Mouse (Mus musculus) lung, embryonic 15.5 days (tissue): Measurements from ENCODE around the gene Gm609. TPM values are rescaled to one million over a fixed set of nuclear protein-coding genes. Genes with fewer than 3 reads are reported as not detected.

ENCODE experiments used
- ATAC-seq: fragments of 200-750 bp; cut with Nextera tagmentation; 2 replicates; pipeline ENCODE4 v1.8.0; 2017; ENCODE audit warnings: moderate number of reproducible peaks, borderline replicate concordance; ENCODE audit not compliant: low FRiP score, low TSS enrichment; ENCODE audit errors: extremely low read depth
- H3K27ac ChIP-seq: fragments of 300-500 bp; sonication (generic); 2 replicates; pipeline ENCODE4 v1.5.1; 2015; ENCODE audit warnings: moderate library complexity, mild to moderate bottlenecking, inconsistent platforms
- H3K27me3 ChIP-seq: fragments of 300-500 bp; sonication (generic); 2 replicates; pipeline ENCODE4 v1.6.1; 2015; ENCODE audit warnings: inconsistent platforms
- H3K36me3 ChIP-seq: fragments of 300-500 bp; sonication (generic); 2 replicates; pipeline ENCODE4 v1.6.1; 2015; ENCODE audit warnings: inconsistent platforms
- H3K4me1 ChIP-seq: fragments of 300-500 bp; sonication (generic); 2 replicates; pipeline ENCODE4 v1.6.1; 2015; ENCODE audit warnings: inconsistent platforms
- H3K4me2 ChIP-seq: fragments of 300-500 bp; sonication (generic); 2 replicates; pipeline ENCODE4 v1.6.1; 2015; ENCODE audit warnings: inconsistent platforms, mild to moderate bottlenecking, moderate library complexity
- H3K4me3 ChIP-seq: fragments of 300-500 bp; sonication (generic); 2 replicates; pipeline ENCODE4 v1.5.1; 2015; ENCODE audit warnings: mild to moderate bottlenecking, inconsistent platforms
- H3K9ac ChIP-seq: fragments of 300-500 bp; sonication (generic); 2 replicates; pipeline ENCODE4 v1.6.1; 2015; ENCODE audit warnings: inconsistent platforms
- H3K9me3 ChIP-seq: fragments of 300-500 bp; sonication (generic); 2 replicates; pipeline ENCODE4 v1.6.1; 2016; ENCODE audit warnings: inconsistent platforms
- WGBS: fragments of 180-500 bp; shearing (Covaris S2); methylation state at CpG from one replicate; pipeline ENCODE4 v1.1.7; 2015; 5-methylcytosine and 5-hydroxymethylcytosine counted together
- polyA plus RNA-seq: library from polyadenylated mRNA; unstranded; fragments of >200 nt; fragmentation: Nextera tagmentation; extraction: Ambion mirVana; gene quantifications from 2 replicates; pipeline ENCODE4 v1.2.1, GENCODE M21; 2015

Gene Gm609
- polyA plus RNA-seq, 1 experiment from 2014 or later: not detected

GRCm38 (mm10) chr16:45390286-45390956 lies 102.3 kb downstream of the Gm609 start:
- no peaks in the 10 kb centered on the region for H3K27me3 ChIP-seq
- no peak for ATAC-seq
- H3K27ac ChIP-seq: no peak overlapping the region
- no peaks in the 10 kb centered on the region; the same call in 1 of the 2 replicates for H3K36me3 ChIP-seq
- no peak overlapping the region for H3K9ac ChIP-seq
- H3K4me2 ChIP-seq: no peak overlapping the region
- H3K4me3 ChIP-seq: no peak overlapping the region
- H3K4me1 ChIP-seq: no peaks in the 10 kb centered on the region
- WGBS: 53% methylated on average over 5 of the region's 5 CpGs
- H3K9me3 ChIP-seq: no peaks in the 10 kb centered on the region

- no peak for ATAC-seq
- no peaks in the 10 kb centered on the region for H3K4me1 ChIP-seq
- WGBS: 70% methylated on average over 2 of the region's 2 CpGs
- no peaks in the 10 kb centered on the region for H3K9me3 ChIP-seq
- H3K4me3 ChIP-seq: no peak overlapping the region
- no peaks in the 10 kb centered on the region for H3K27me3 ChIP-seq
- no peak overlapping the region for H3K27ac ChIP-seq
- no peak overlapping the region for H3K4me2 ChIP-seq
- no peaks in the 10 kb centered on the region; the same call in 1 of the 2 replicates for H3K36me3 ChIP-seq
- no peak overlapping the region for H3K9ac ChIP-seq
These were observed 102.9 kb downstream of the Gm609 start for GRCm38 (mm10) chr16:45389833-45390232.

- H3K4me3 ChIP-seq: no peak overlapping the region
- no peaks in the 10 kb centered on the region for H3K27me3 ChIP-seq
- no peaks in the 10 kb centered on the region for H3K4me1 ChIP-seq
- no peaks in the 10 kb centered on the region for H3K9me3 ChIP-seq
- no peaks in the 10 kb centered on the region for H3K36me3 ChIP-seq
- ATAC-seq: no peak
- no peak overlapping the region for H3K9ac ChIP-seq
- 80% methylated on average over 2 of the region's 2 CpGs for WGBS
- no peak overlapping the region for H3K4me2 ChIP-seq
- no peak overlapping the region for H3K27ac ChIP-seq
These were observed 103.7 kb downstream of the Gm609 start for GRCm38 (mm10) chr16:45389041-45389440.

- no peak overlapping the region for H3K4me3 ChIP-seq
- H3K36me3 ChIP-seq: 0 out of 2 replicates have a peak, but pooled peaks cover 3% of the 10 kb centered on the region
- H3K4me1 ChIP-seq: 0 out of 2 replicates have a peak, but pooled peaks cover 4% of the 10 kb centered on the region
- no peak overlapping the region for H3K4me2 ChIP-seq
- H3K9ac ChIP-seq: no peak overlapping the region
- WGBS: 82% methylated on average over 3 of the region's 3 CpGs
- no peak for ATAC-seq
- no peak overlapping the region for H3K27ac ChIP-seq
- H3K27me3 ChIP-seq: no peaks in the 10 kb centered on the region
- no peaks in the 10 kb centered on the region for H3K9me3 ChIP-seq
These were observed 111.0 kb downstream of the Gm609 start for GRCm38 (mm10) chr16:45381811-45382210.

- H3K4me2 ChIP-seq: no peak overlapping the region
- H3K9ac ChIP-seq: no peak overlapping the region
- no peak for ATAC-seq
- no peak overlapping the region for H3K4me3 ChIP-seq
- 0 out of 2 replicates have a peak, but pooled peaks cover 3% of the 10 kb centered on the region for H3K36me3 ChIP-seq
- peaks cover 13% of the 10 kb centered on the region for H3K4me1 ChIP-seq
- H3K27ac ChIP-seq: no peak overlapping the region
- no peaks in the 10 kb centered on the region for H3K27me3 ChIP-seq
- 57% methylated on average over 3 of the region's 3 CpGs for whole genome bisulfite sequencing
- no peaks in the 10 kb centered on the region for H3K9me3 ChIP-seq
These were observed 113.8 kb downstream of the Gm609 start for GRCm38 (mm10) chr16:45378959-45379358.

GRCm38 (mm10) chr16:45378147-45378943 lies 114.4 kb downstream of the Gm609 start:
- no peak for ATAC-seq
- no peaks in the 10 kb centered on the region for H3K9me3 ChIP-seq
- 0 out of 2 replicates have a peak, but pooled peaks cover 3% of the 10 kb centered on the region for H3K36me3 ChIP-seq
- 86% methylated on average over 5 of the region's 5 CpGs for WGBS
- no peak overlapping the region for H3K4me2 ChIP-seq
- H3K27ac ChIP-seq: no peak overlapping the region
- H3K9ac ChIP-seq: no peak overlapping the region
- no peaks in the 10 kb centered on the region for H3K27me3 ChIP-seq
- peaks cover 13% of the 10 kb centered on the region for H3K4me1 ChIP-seq
- H3K4me3 ChIP-seq: no peak overlapping the region

GRCm38 (mm10) chr16:45377332-45377731 lies 115.4 kb downstream of the Gm609 start:
- Histone ChIP-seq H3K4me2 (no peak overlapping the region), H3K9ac (no peak overlapping the region), H3K27ac (no peak overlapping the region), H3K4me1 (peaks cover 9% of the 10 kb centered on the region), H3K36me3 (0 out of 2 replicates have a peak, but pooled peaks cover 3% of the 10 kb centered on the region), H3K9me3 (no peaks in the 10 kb centered on the region), H3K4me3 (no peak overlapping the region), H3K27me3 (no peaks in the 10 kb centered on the region)
- ATAC-seq: no peak
- 78% methylated on average over 4 of the region's 4 CpGs for WGBS

- 49% methylated on average over 2 of the region's 2 CpGs for WGBS
- Histone ChIP-seq H3K4me2 (no peak overlapping the region), H3K36me3 (0 out of 2 replicates have a peak, but pooled peaks cover 2% of the 10 kb centered on the region), H3K9me3 (no peaks in the 10 kb centered on the region), H3K27ac (no peak overlapping the region), H3K4me3 (no peak overlapping the region), H3K4me1 (peaks cover 9% of the 10 kb centered on the region), H3K27me3 (no peaks in the 10 kb centered on the region), H3K9ac (no peak overlapping the region)
- ATAC-seq: no peak
These were observed 116.0 kb downstream of the Gm609 start for GRCm38 (mm10) chr16:45376812-45377211.

GRCm38 (mm10) chr16:45376294-45376693 lies 116.5 kb downstream of the Gm609 start:
- Histone ChIP-seq H3K36me3 (no peaks in the 10 kb centered on the region), H3K27me3 (no peaks in the 10 kb centered on the region), H3K4me1 (peaks cover 9% of the 10 kb centered on the region), H3K9me3 (no peaks in the 10 kb centered on the region), H3K9ac (no peak overlapping the region), H3K4me3 (no peak overlapping the region), H3K4me2 (no peak overlapping the region), H3K27ac (no peak overlapping the region)
- ATAC-seq: no peak
- WGBS: 78% methylated on average over 4 of the region's 4 CpGs

GRCm38 (mm10) chr16:45375506-45376225 lies 117.1 kb downstream of the Gm609 start:
- H3K27ac ChIP-seq: peak overlapping the region; percentile 29; the same call in 1 of the 2 replicates
- WGBS: 35% methylated on average over 2 of the region's 2 CpGs
- peaks cover 9% of the 10 kb centered on the region for H3K4me1 ChIP-seq
- no peak overlapping the region for H3K9ac ChIP-seq
- no peaks in the 10 kb centered on the region for H3K27me3 ChIP-seq
- no peak overlapping the region for H3K4me3 ChIP-seq
- no peak overlapping the region for H3K4me2 ChIP-seq
- no peaks in the 10 kb centered on the region for H3K36me3 ChIP-seq
- no peak for ATAC-seq
- H3K9me3 ChIP-seq: no peaks in the 10 kb centered on the region

GRCm38 (mm10) chr16:45374074-45374473 lies 118.7 kb downstream of the Gm609 start:
- no peak overlapping the region for H3K4me2 ChIP-seq
- H3K4me1 ChIP-seq: peaks cover 9% of the 10 kb centered on the region
- no peak for ATAC-seq
- 84% methylated on average over 2 of the region's 2 CpGs for WGBS
- H3K9ac ChIP-seq: no peak overlapping the region
- no peak overlapping the region for H3K4me3 ChIP-seq
- H3K27me3 ChIP-seq: no peaks in the 10 kb centered on the region
- no peaks in the 10 kb centered on the region for H3K36me3 ChIP-seq
- no peaks in the 10 kb centered on the region for H3K9me3 ChIP-seq
- no peak overlapping the region for H3K27ac ChIP-seq
